Mouse (Mus musculus) ZHBTc4 (cell line): ENCODE data around the gene Elmo1.

Source experiments
- DNase-seq: peaks from one replicate; pipeline ENCODE4 v3.0.0-alpha.2; 2011; ENCODE audit warnings: low read depth, low spot score

Gene Elmo1

DNA sequence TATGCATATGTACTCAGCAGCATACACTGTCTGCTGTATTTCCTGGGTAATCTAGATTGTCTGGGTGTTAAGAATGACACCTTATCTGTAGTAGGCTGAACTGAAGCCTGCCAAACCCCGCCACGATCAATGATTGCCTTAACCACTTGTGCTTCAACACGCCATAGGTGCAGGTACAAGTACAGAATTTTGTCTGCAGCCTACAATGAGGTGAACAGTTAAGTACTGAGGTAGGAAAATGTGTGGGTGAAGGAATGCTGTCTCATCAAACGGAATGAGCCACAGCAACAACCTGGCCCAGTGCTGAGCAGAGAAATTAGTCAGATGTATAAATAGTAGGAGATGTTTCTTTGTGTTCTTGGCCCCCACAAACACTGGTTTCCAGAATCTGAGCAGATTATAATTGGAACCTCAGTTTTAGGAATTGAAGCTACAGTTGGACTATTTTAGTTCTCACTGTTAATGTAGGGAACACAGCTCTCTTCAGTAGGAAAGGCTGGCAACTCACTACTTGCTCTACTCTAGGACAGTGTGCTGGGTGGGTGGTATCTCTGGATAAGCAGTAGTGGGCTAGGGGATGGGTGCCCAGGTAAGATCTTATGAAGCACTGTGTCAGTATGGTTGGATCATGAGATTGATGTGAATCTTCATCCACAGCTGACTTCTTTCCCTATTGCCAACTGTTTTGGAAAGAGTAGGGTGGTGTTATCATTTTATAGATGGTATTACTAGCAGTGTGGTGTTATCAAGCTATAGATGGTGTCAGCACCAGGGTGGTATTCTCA, 4.7 kb downstream of the Elmo1 start:
- DNase-seq: no peak

- peak; percentile 51 for DNase-seq
Observed at GRCm38 (mm10) chr13:20097006-20097617, 6.7 kb downstream of the Elmo1 start.

- DNase-seq: no peak
Observed at GRCm38 (mm10) chr13:20097934-20098593, 7.7 kb downstream of the Elmo1 start.

- DNase-seq: no peak
Observed at GRCm38 (mm10) chr13:20098594-20098965, 8.2 kb downstream of the Elmo1 start.

DNA sequence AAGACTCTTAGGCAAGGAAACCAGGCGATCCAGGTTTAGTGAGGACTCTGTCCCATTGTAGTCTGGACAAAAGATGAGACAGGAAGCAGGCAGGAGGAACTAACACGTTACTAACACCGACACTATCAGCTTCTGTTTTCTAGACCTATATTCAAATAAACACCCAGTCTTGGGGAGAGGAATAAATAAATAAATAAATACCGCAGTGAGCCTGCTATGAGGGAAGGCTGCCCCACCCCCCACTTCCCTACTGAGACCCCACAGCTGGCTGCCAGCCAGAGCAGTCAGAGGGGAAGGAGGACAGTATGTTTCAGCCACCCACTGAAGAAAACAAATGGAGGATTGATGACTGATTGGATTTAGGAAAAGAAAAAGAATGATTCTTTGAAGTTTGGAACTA, 9.2 kb downstream of the Elmo1 start:
- no peak for DNase-seq

DNA sequence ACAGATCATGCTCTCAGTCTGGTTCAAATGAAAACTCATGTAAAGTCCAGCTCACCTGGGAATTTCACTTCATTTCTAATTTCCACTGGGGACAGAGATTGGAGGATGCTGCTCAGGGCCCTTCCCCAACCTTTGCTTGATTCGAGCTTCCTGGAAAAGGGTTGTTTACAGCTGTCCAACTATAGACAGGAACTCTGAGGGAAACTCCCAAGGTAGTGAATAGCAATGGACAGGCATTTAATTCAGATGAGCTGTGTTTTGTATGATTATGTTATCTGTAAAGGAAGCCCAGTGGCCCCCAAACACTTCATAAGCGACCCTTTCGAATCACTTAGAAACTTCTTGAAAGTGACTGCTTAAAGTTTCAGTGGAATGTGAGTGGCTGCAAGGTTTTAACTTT, 10.0 kb downstream of the Elmo1 start:
- no peak for DNase-seq

- no peak for DNase-seq
Observed at GRCm38 (mm10) chr13:20101691-20102090, 11.3 kb downstream of the Elmo1 start.

- DNase-seq: no peak
Observed at GRCm38 (mm10) chr13:20104791-20105190, 14.4 kb downstream of the Elmo1 start.

- no peak for DNase-seq
Observed at GRCm38 (mm10) chr13:20105996-20106395, 15.6 kb downstream of the Elmo1 start.

DNA sequence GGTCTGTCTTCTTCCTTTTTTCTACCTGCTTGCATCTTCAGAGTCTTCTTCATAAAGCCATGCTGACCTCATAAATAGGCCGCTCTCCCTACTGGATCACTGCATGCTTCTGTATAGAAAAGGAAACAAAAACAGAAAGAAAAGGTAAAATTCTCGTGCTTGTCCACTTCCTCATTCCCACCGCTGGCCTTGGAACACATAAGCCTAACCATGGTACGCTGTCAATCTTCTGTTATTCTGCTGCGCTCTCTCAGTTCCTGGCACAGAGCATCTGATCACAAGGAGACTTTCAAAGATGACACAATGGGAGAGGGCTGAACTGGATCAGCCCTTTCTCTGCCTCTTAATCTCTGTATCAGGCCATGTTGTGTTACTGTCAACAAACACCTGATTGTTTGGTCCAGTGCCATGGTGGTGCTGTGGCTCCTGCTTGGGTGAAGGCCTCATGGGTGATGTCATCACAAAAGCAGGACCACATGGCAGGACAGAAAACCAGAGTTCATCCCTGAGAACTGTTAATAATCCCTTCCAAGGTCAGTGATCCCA, 17.6 kb downstream of the Elmo1 start:
- no peak for DNase-seq

- peak; percentile 23 for DNase-seq
Observed at GRCm38 (mm10) chr13:20108956-20109355, 18.6 kb downstream of the Elmo1 start.

DNA sequence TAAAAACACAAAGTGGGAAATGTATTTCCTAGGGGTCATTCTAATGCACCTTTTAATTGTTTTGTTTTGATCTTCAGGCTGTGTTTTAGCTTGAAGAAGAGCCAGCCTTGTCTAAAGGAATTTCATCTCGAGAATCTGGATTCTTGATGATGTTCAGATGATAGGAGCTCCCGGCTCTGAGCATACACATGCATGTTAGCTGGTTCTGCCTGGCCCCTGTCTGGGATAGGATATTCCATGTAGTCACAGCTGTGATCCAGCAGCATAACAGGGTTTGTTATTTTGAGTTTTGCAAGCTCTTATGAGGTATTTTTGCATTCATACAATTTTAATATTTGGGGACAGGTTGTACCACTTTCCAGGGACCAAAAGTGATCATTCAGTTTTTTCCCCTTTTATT, 19.1 kb downstream of the Elmo1 start:
- no peak for DNase-seq

DNA sequence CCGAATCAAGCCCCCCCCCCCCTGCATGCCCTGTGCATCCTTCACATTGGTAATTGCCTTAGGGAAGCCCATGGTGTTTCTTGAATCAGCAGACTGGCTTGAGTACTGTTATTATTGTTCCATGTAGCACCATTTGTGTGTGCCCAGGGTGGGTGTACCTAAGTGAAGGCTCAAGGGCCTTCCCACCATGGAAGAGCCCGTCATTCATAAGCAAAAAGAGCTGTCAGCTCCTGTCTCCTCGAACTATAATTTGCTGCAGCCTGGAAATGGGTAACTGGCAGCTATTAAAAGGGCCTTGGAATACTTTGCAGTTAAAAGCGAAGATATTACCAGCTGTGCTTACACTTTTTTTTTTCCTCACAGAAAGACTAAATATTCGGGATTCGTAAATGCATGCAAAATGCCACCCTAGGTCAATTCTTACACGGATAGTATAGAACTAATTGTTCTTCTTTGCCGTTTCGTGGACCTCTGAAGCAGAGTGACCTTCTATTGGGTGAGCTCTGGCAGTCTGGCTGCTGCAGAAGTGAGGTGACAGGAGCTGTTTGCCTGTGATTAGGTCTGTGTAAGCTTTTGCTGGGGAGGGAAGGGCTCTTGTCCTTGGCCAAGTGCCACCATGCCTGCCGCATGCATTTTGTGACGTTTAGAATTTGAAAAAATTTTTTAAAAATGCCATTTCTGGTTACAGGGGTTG, 19.7 kb downstream of the Elmo1 start:
- no peak for DNase-seq

DNA sequence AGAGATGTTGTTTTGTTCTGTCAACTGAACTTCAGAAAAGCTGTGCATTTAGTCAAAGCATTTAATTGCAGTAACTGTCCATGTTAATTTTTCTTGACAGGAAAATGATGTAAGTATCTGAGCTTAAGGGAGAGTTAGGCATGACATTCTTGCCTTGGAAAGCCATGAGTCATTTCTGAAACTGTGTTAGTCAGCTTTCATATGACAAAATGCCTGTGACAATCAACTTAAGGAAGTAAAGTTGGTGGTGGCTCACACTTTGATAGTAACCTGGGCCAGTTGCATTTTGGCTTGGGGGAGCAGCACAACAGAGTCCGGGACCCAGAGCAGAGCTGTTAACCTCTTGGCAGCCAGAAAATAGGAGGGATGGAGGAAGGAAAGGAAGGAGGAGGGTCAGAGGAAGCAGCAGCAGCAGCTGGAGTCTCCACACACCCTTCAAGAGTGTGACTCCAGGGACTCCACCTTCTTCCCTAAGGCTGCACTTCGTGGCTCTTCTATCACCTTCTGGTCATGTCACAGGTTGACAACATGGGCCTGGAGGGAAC, 20.9 kb downstream of the Elmo1 start:
- DNase-seq: no peak

DNA sequence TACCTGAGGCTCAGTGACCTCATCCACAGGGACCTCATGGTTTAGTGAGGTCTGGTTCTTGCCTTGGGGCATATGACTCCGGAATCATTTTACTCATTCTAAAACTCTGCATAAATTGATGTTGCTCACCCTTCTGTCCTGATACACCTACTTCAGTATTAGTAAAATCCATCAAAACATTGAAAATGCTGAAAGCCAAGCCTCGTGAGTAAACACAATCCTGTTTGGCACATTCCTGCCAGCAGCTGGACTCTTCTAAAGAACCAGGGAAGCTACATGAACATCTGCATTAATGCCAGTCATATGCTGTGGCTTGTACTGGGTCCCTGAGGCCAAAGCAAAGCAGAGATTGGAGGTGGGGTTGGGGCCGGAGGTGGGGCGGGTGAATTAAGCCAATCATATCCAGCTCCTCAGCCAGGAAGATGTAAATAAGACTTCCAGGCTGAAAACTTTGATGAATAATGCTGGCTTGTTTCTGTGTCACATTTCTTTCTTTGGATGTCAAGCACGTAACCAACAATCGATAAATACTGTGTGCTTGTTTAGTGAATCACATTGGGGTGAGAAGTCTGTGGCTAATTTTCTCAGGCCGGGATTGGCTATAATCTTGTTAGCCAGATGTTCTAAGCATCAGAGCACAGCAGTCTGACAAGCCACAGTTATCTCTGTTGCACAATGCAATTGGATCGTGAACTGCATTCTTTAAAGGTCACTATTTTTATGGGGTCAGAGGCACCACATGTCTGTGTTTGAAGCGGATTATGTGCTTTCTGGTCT, 24.9 kb downstream of the Elmo1 start:
- no peak for DNase-seq

GRCm38 (mm10) chr13:20116019-20116418, 25.6 kb downstream of the Elmo1 start:
- DNase-seq: peak; percentile 55

- DNase-seq: no peak
Observed at GRCm38 (mm10) chr13:20116868-20117510, 26.6 kb downstream of the Elmo1 start.

DNA sequence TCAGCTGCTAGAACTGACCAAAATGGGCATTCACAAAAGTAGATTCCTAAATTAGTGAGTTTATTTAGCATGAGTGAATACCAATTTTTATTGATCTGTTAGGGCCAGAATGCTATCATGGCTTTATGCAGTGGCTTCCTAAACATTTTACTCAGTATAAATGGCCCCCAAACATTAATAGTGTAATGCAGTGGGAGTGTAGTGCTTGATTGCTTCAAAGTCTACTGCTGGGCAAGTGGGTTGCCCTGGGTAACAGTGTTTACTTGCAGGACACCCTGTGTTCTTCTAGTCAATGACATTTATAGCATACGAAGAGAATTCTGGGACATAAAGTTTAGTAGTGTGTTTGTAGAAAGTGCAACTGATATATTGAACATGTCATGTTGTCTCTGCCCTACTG, 27.3 kb downstream of the Elmo1 start:
- DNase-seq: no peak

GRCm38 (mm10) chr13:20118909-20119308, 28.5 kb downstream of the Elmo1 start:
- no peak for DNase-seq

- peak; percentile 31 for DNase-seq
Observed at GRCm38 (mm10) chr13:20120723-20121122, 30.3 kb downstream of the Elmo1 start.
